Mouse (Mus musculus) A20 (cell line): ENCODE measurements at regions not wholly inside any gene's neighbourhood (a gene's known extent, or its start where the extent isn't known, plus 50 kb on each side); places are given as distances from the start of the nearest gene placed in this dataset.

Experiments used
- DNase-seq: peaks from one replicate; pipeline ENCODE4 v3.0.0-alpha.2; 2011; ENCODE audit warnings: low read depth, low spot score

DNA sequence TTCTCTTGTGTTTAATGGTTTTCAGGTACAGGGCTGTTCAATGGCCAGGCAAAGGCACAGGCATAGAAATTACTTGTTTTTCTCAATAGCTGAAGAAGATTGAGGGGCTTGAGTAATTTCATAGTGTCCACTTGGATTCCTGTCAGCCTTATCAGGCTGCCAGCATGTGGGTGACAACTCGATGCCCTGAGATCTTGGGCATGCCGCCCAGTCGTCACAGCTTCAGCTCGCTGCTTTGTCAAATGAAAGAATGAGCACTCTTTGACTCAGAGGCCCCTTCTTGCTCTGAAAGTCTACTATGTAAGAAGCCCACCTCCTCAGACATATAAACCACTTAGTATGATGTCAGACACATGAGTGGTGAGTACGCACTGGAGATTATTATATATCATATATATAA, 272.6 kb downstream of the Rwdd3 start:
- no peak for DNase-seq

GRCm38 (mm10) chr3:120898258-120898657, 273.2 kb downstream of the Rwdd3 start:
- DNase-seq, result no peak

DNA sequence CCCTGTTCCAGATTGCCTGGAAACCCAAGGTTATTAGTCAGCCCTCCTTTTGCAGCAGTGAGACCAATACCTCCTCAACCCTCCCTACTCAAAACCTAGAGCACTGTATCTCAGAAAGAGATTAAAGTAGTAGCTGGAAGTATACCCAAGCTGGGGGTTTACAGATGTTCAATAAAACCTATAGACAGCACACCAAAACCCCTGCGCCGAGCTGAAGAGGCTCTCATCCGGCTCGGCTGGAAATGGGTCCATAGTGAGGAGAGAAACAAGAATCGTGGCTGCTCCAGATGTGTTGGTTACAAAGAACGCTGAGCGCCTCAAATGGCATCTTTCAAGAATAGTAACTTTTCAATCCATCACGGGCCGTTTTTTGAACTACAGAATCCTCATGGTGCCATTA, 273.7 kb downstream of the Rwdd3 start:
- DNase-seq, result no peak

DNA sequence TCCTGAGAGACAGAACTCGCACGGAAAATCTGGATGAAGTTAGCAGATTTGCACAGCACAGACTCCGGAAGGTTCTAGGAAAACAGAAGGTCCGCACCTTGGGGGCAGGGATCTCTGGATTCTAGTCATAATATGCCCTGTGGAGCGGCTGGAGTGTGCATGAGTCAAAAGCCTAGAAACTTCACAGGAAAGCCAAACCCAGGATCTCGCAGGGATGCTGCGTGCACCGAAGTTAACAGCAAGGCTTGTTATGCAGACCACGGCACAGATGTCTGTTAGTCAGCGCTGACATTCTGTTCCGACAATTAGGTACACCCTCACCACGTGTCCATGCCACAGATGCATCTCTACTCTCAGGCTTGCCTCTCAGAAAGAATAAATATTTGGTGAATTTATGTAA, 274.3 kb downstream of the Rwdd3 start:
- no peak for DNase-seq

- DNase-seq, result no peak
Observed at GRCm38 (mm10) chr3:120886063-120886841, 285.2 kb downstream of the Rwdd3 start.

DNA sequence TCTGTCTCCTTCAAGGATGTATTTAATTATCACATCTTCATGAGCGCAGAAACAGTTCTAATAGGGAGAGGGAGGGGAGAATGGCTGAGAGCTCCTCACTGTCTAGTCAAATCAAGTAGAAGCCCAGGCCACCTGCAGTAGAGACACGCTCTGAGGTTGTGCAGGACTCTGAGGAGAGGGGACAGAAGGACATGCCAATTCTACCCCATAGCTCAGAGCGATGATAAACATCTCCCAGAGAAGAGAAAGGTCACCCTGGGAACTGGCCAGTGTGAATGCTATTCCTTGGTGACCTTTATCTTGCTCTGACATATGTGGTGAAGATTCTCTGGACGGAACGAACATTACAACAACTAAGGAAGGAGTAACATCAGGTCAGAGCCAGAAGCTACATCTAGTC, 286.1 kb downstream of the Rwdd3 start:
- DNase-seq, result no peak

DNA sequence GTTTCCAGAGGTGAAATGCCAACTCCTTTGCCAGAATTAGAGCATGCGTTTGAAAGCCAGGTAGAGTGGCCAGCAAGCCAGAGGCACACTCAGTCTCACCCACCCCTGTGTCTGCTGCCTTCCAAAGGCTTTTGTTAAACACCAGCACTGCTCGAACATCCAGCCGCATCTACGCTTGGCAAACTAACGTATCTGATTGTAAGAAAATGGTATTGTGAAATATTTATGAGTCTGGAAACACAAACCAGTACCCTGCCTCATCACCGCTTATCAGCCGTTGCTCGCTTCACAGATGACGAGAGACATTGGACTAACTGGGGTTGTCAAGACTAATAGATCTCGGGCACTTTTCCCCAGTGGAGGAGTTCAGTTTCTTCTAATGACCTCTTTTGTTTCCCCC, 287.3 kb downstream of the Rwdd3 start:
- DNase-seq, result no peak

- DNase-seq, result no peak
Observed at GRCm38 (mm10) chr3:120883650-120884049, 287.8 kb downstream of the Rwdd3 start.

DNA sequence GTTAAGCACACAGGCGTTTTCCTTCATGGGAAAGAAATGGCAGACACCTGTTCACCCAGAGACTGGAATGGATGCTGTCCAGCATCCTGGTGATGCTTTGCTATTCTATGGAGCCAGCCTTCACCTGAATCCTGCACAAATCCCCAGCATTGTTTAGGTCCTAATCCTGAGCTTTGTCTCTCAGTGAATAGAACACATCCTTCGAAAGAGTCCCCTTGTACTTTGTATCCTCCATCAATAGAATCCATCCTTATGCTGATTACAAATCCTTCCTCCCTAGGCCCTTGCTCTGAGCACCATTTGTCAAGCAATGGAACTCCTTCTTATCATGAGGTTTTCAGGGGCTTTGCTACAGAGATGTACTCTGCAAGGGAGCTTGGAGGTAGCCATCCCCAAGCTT, 292.1 kb downstream of the Rwdd3 start:
- no peak for DNase-seq

- no peak for DNase-seq
Observed at GRCm38 (mm10) chr3:120875740-120876139, 295.8 kb downstream of the Rwdd3 start.

DNA sequence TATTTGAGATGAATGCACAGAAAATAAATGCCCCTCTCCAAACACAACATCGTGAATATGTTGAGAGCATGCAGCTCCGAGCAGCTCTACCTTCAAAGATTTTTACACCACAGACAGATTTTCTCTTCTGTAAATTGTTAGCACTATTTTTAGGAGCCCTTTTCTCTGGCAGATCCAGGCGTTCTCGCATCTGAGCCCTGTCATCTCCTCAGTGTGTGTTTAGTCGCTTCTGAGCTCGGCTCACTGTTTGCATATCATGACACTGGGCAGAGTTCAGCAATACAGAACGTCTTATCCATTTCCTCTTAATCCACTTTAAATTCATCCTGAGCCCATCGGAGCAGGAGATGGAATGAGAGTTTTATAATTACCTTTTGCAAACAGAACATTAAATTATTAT, 306.5 kb downstream of the Rwdd3 start:
- DNase-seq, result no peak

GRCm38 (mm10) chr3:120861641-120862040, 309.9 kb downstream of the Rwdd3 start:
- no peak for DNase-seq

DNA sequence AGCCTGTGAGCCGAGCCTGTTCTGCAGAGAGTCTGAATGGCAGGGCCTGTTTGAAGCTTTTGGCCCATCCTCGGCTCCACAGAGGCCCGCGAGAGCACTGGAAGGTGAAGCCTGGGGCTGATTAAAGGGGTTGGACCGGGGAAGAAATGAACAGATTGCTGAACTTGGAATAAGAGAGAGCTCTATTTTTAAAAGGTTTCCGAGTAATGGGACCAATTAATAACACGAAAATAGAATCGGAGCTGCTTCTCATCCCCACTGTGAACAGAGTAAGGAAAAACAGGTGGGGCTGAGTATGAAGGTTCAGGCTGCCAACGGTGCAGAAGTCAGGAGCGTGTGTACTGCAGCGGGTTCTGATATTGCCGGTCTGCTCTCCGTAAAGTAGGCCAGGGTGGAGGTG, 313.2 kb downstream of the Rwdd3 start:
- no peak for DNase-seq

DNA sequence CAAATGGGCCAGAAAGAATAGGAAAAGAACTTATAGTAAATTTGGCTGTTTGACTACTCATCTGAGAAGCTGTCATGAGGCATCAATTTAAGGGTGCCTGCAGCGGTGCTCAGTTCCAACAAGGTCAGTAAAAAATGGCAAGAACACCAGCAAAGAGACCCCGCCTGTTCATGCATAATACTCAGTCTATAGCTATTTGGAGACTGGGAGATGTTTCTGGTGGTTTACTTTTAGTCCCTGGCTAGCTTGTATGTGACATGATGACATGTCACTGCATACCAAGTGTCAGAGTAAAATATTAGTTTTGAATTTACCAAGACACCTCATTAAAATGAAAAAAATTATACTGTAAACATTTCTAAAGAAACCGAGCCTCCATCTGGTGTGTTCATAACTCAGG, 317.2 kb downstream of the Rwdd3 start:
- DNase-seq, result no peak

DNA sequence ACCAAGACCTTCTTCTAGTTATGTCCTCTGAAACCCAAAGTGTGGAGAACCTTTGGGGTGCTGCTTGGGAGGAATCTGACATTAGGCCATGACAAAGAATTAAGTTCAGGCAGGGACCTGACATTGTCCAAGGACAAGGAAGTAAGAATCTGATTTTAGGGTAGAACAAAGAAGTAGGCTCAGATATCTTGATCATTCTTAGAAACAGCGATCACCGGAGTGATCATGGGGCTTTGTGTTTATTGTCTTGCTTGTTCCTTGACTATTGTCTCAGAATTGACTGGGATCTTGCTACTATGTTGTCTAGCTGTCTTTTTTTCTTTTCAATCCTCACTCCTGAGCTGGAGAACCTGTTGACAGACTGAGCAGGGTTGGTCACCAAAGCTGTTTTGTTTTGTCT, 327.9 kb downstream of the Rwdd3 start:
- no peak for DNase-seq

- DNase-seq, result no peak
Observed at GRCm38 (mm10) chr3:120823536-120823935, 348.0 kb downstream of the Rwdd3 start.

GRCm38 (mm10) chr3:120811901-120812300, 359.6 kb downstream of the Rwdd3 start:
- no peak for DNase-seq

DNA sequence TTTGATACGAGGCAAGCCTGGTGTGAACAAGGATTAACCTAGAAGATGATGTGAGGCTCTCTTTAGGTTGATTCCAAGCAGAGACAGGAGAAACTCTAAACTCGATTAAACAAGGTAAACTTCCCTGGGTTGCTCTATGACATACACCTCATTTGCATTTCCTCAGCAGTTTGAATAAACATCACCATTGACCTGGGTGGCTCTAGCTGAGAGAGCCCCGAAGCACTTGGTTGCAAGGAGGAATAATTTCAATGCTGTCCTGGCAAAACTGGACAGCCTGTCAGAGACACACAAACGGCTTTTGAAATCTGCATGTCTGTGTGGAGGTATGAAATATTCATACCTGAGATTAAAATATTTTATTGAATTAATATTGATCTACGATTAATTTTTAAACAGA, 361.0 kb downstream of the Rwdd3 start:
- no peak for DNase-seq

GRCm38 (mm10) chr3:120810048-120810447, 361.4 kb downstream of the Rwdd3 start:
- no peak for DNase-seq

DNA sequence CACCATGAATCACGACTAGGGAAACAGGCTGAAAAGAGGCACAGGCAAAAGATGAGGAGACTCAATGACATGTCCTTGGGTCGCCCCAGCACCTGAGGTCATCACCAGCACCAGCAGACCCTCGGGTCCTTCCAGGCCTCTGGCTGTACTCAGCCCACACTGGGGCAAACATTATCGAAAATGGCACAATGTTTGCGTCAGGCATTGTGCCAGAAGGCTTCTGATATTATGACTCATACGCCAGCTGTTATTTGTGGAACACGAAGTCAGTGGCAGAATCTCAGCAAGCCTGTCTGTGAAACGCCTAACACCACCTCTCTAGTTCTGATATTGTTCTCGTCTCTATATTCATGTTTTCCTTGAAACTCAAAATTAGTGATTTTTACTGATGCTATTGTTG, 384.8 kb downstream of the Rwdd3 start:
- DNase-seq, result no peak

DNA sequence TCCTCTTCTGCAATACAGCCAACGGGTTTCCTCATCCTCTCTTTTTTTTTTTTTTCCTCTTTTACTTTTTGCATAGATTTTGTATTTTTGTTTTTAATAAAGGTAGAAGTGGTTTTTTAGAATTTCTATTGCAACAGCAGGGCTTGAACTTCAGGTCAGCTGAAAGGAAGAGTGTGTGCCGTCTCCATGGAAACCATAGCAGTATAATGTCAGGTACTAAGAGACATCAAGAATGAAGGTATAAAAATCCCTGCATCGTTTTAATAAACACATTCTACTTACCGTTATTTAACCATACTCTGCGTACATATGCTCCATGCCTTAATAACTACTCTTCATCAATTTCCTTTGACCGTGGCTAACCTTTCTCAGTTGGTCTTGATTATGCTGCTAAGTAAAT, 390.0 kb downstream of the Rwdd3 start:
- no peak for DNase-seq

DNA sequence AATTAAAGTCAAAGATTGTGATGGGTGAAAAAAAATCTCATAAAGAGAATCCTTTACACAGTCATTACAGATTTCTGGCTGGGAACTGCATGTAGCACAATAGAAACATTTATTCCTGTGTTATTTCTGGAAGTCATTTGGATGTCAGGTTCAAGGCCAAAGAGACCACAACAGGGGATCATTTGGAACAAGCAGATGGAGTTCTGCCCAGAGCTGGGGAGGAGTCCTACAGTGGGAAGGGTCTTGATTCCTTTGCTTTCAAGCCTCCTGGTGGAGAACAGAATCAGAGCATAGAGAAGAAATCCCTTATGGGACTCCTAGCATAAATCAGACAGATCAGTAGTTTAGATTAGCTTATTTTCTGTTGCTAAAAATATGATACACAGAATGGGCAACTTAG, 392.4 kb downstream of the Rwdd3 start:
- DNase-seq, result no peak

DNA sequence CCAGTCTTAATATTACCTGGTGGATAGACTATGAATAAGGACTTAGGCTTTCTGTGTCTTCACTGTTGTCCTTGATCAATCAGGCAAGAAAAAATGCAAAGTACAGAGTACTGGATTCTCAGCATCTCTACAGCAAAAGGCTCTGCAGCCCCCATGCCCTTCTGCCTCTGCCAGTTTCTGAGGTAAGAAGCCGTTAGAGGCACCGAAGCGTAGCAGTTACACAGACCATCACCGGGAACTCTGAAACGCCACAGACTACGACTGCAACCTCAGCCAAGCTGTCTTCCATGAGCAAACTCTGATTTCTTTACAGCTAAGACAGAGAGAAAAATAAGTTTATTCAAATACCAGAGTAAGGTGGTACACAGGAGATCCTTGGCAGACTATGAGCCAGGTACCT, 396.5 kb downstream of the Rwdd3 start:
- no peak for DNase-seq

DNA sequence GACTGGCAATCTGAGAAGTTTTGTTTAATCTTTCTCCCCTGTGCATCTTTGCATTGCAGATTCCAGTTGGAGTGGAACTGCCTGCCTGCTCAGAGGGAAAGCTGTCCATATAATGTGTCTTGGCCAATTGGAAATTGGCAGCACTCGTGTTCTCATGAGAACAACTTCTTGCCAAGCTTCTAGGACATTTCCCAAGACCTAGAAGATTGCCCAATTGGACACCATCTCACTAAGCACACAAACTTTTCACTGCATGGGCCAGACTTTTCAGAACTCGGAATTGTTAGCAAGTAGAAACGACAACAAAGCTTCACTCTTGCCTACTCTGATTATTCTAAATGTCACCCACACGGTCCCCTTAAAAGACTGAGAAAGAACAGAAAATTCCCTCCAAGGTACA, 409.8 kb downstream of the Rwdd3 start:
- DNase-seq, result no peak
